Mouse (Mus musculus) gastrocnemius, postnatal 4 days (tissue): ENCODE measurements at regions not wholly inside any gene's neighbourhood (a gene's known extent, or its start where the extent isn't known, plus 50 kb on each side); places are given as distances from the start of the nearest gene placed in this dataset.

Experiments
- DNase-seq, 2 experiments: peaks; one replicate each; pipeline ENCODE4 v3.0.0; 2021 to 2022; ENCODE audit warnings: low spot score in 2 of 2, mixed read lengths in 2 of 2

DNA sequence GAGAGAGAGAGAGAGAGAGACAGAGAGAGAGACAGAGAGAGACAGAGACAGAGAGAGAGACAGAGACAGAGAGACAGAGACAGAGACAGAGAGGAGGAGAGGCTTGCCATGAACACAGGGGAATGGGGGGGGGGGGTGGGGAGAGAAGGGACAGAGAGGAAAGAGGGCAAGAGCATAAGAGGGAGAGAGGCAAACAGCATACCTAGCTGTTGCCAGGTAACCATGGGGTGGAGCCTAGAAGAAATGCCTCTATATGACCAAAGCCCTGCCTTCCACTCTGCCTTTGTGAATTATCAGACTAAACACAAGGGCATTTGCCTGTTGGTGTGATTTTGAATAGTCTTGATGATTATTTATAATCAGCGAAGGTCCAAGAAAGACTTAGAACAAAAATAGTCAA, 332.2 kb downstream of the Galc start:
- no peak for DNase-seq

DNA sequence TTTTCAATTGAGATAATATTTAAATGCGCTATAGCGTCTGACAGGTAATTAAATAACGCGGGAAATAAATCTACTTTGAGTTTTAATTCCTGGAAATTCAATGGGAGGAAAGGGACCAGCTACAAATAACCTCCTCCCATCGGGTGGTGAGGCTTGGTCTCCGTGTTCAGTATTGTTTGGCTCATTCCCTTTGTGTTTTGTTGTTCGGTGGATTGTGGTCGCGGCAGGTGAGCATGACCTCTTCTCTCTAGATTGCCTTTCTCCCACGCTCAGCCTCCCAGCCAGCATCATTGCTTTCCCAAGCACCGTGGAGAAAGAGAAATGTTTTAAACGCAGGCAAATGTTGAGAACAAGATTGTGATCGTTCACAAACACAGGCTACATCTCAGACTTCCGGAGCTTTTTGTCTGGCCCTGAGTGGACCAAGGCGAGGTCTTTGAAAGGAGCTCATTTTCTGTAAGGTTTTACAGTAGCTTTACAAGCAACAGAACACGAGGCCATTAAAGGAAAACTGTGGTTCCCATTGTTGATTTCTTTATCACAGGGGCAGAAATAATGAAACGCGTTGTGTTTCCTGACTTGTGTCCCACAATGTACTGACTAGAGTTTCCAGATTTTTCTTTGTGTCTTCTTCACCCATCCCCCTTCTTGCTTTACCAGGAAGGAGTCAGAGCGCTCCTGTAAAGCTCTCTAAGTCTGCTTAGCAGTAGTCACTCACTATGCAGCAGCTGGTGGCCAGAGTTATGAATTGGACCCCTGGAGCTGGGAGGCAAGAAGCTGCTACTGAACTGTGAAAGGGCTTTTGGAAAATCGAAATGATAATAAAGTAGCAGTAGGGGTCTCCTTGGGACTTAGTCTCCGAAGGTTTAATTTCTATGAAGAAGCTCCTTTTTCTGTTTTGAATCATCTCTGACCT, 337.7 kb downstream of the Galc start:
- DNase-seq = no peak

DNA sequence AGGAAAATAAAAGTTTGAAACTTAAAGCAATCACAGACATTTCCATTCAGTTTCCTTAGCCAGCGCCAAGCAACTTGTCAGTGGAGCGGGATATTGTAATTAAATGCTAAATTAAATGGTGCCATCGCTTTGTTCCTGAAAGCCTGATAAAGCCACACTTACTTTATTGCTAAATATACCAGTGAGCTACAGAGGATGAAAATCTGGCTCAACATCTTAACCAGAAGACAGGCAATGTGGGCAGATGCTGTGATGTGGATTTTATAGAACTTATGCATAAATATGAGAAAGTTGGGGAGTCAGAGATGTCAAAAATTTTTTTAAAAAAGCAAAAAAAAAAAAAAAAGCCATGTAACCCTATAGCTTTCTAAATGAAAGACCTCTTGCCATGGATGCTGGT, 340.8 kb downstream of the Galc start:
- no peak for DNase-seq

DNA sequence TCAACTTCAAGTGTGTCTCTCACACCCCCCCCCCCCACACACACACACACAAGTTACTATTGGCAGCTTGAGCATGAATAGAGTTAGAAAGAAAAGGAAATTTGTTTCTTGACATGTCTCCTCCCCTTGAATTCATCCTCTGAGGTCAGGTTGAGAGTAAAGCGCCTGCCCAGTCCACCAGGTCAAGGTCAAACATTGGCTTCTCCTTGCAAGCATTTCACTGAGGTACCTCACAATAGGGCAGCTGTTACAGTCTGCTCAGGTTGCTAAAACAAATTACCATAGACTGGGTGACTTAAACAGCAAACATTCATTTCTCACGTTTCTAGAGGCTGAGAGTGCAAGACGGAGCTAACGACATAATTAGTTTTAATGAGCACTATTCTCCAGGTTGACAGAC, 344.2 kb downstream of the Galc start:
- DNase-seq = no peak

DNA sequence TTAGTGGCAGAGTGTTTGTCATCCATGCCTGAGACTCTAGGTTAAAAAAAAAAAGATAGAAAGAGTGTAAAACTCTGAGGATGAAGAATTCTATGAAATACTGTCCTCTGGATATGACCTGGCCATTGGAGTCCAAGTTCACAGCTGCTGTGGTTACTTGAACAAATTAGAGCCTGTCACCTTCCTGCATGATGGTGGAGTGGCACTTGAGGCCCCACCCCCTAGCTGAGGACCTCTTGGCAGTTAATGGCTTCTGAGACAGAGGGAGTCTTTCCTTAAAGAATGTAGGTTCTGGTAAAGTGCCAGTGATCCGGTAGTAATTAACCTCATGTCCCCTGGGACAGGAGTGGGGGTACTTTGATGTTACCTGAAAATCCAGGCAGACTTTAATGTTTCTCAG, 346.5 kb downstream of the Galc start:
- no peak for DNase-seq

DNA sequence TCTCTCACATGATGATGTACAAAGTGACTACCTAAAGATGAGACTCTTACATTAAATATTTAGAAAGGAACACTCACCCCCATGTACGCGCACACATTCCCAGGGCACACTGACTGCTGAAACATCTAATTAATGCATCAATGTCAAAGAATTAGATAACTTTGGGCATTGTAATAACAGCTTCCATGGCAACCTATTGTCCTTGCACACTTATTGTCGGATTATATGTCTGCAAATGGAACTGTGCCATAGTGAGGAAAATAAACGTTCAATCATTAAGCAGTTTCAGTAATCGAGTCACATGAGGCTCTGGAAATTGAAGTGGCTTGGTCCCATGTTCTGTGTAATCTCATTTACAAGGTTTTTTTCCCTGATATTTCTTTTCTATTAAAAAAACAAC, 360.0 kb downstream of the Galc start:
- no peak for DNase-seq

DNA sequence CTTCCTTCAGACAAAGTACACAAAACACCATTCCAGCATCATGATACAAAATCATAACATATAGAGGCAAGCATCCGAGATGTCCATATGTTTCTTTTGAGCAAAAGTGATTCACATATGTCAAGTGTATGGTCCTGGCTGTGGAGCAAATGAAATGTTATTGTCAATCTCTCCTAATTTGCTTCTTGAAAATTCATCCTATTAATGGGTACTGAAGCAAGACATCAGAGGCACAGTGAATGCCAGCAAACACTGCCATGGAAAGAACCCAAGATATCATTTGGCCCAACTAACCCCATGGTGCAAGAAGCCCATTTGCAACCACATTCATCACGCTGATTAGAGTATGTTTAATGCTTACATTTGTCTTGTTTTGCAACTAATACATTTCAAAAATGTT, 361.1 kb downstream of the Galc start:
- DNase-seq = no peak

DNA sequence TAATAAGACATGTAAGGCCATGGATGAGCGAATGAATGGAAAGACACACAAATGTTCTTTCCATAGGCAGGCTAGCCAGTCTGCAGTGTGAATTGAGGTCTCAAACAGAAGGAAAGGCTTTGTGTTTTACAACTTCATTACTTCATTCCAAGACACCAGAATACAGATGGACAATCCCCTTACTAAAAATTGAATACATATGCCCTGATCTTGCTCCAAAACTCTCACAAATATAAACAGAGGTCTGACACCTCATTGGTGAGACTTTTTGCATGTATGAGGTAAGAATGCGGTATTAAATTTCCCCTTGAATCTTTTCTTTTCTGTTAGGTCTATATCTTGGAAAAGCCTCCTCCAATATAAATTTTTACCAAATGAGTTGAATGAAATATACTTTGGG, 363.3 kb downstream of the Galc start:
- no peak for DNase-seq

DNA sequence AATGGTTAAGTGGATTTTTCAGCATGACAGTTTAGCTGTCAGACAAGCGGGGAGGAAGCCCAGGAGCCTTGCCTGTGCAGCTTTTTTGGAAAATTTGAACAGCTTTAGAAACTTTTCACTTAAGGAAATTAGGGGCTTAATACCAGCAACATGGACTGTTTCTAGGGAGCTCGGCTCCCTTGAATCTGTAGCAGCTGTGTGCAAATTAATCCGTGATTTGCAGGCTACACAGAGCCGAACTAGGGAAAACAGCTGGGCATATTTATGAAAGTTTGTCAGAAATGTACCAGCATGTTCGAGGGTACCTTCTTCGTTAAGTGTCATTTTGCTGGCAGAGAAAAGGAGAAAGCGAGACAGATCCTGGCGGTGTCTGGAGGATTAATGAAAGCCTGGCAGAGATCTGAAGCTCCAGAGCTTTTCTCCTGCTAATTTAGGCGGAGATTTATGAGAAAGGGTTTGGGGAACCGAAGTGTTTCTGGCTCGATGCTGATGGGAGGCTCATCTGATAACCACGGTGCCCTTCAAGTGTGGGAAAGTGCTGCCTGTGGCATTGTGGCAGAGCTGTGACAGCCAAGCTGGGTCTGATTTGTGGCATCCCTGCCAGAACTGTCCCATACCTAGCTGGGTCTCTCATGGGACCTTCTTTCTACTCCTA, 370.3 kb downstream of the Galc start:
- no peak for DNase-seq

DNA sequence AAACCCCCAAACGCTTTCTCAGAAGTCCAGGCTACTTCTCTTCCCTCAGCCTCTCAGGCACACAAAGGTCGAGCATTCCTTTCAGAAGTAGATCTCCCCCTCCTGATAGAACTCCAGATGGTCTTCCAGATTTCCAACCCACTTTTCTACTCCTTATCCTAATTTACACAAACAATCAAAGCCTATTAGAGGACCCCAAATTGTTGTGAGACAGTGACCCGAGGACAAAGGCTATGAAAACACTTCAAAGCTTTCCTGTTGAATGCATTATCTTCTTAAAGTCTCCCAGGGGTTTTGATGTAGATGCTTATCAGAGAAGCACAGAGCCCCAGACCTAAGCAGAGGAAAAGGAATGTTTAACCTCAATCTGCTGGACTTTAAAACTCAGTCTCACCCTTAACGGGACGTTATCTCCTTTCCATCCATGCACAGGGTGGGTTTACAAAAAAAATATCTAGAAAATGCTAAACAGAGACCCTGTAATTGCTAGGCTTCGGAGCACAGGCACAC, 370.9 kb downstream of the Galc start:
- DNase-seq = no peak

DNA sequence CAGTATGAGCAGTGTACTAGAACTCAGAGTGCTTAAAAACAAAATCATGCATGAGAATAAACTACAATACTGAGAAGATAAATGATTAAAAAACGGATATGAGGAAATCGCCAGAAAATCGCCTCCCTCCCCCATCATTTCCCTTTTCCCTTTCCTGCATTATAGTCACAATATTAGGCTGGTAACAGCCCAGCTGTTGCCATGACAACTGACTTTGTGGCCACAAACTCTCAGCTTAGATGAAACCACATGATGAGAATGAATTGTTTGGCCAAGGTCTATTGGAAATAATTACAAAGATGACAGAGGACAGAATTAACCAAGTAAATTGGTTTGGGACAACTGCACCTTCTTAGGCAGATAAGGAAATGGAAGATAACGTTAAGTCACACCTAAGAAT, 376.8 kb downstream of the Galc start:
- no peak for DNase-seq

DNA sequence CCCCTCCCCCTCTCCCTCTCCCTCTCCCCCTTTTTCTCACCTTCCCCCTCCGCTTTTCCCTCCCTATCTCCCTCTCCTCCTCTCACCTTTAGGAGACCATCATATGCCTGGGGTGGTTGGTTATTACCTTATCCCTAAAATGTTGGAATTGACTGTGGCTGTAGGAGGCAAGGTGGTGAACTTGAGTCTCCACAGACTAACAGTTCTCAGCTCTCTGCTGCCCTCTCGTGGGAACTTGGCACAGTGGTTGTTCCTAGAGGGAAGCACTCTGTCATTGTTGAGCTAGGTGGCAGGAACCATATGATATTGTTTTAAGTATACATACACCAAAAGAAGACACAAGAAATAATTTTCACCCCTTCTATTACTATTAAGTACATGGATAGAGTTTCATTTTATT, 386.9 kb downstream of the Galc start:
- DNase-seq = peak; percentile 63 to 76

DNA sequence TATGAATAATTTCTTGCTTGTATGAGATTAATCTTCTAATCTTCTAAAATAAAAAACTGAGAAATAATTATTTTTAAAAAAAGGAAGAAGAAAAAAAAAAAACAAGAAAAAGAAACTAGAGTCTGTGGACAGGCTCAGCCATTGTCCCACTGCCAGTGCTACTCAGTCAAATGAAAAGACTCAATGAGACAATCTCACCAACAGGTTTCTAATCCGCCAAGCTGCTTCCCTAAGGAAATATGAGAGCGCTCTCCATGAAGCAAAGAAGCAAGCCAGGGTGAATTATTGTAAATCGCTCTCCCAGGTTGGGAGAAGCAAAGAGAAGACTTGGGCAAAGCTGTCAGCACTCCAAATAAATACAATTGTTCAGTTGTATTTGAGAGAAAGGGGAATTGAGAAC, 396.3 kb downstream of the Galc start:
- DNase-seq = no peak

DNA sequence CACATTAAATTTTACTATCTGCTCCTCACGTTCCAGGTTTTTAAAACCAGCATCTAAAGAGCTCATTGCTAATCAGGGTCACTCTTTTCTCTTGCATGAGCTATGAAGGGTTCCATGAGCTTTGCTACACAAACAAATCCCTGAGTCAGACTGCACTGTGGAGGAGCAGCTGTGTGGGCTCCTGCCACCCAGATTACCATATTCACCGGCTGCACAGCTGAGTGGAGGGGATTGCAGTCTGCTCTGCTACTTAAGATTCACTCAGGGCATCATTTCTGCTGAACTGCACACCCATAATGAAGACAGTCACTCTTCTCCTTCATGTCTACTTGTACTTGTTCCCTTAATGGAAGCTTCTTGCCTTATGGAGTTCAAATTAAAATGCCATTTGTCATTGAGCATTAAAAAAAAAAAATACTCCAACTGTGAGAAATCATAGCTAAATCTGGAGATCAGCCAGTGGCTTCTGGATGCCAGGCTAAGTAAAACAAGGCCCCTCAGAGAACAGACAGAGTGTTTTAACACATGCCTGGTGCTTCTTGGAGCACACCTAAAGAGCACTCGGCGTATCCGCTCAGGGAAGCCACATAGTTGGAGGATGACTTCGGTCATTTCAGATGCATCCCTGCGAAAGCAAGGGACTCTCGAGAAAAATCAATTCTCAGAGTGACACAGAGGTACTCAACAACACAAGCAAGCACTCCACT, 422.9 kb downstream of the Galc start:
- DNase-seq = no peak

DNA sequence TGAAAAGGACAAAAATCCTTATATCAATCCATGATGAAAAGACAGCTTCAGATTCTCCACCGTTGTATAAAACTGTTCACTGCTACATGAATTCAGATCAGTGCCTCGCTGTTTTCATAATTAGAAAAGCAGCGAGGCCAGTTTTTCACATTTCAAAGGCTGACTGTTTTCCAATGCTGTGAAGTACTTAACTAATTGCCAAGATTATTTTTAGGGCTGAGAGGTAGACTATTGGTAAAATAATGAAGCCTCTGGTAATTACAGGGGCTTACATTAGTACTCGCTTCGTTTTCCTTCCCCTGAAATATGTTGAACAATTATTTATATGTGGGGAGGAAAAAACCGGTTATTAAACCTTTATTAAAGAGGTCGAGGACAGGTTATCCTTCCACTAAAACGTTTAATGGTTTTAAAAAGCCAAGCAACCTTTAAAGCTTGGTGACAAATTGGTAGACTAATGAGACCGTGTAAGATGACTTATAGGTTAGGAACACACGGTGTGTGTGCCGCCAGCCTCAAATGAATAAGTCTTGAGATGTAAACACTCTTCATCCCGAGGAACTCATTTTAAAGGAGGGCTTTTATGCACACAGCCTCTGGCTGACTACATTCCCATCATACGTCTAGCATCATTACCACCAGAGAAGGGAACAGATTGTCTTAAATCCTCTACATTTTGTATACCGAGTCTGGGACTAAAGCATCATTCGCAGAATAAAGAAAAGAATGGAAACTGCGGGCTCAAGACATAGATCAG, 465.7 kb downstream of the Galc start:
- DNase-seq = no peak

DNA sequence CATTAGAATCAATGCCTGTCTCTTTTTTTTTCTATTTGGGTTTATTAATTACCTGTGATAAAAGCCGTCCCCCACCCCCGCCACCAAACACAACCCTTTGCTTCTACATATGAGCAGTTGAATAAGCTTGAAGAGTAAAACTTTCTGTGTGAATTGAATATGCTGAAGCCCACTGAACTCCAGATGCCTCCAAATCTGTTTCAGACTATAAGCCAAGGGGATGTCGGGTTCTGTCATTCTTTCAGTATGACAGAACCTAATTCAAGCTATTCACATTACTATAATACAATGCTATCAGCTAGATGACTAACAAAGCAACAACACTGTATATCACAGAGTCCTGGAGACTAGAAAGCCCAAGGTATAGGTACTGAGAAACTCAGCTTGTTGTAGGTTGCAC, 475.8 kb downstream of the Galc start:
- DNase-seq = no peak

DNA sequence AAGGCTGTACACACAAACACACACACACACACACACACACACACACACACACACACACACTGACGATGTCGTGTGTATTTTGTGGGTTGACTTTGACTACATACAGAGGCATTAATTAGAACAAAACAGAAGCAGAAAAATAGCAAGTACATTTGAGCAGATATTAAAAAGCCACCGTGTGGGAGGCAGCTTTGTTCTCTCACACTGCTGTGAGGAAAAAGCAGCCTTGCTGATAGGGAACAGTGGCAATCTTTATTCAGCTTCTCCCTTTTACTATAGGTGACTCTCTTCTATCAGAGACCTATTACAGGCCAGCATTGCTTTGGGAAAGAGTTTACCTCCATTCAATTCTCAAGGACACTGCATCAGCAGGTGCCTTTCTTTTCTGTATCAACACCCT, 500.1 kb downstream of the Galc start:
- no peak for DNase-seq

DNA sequence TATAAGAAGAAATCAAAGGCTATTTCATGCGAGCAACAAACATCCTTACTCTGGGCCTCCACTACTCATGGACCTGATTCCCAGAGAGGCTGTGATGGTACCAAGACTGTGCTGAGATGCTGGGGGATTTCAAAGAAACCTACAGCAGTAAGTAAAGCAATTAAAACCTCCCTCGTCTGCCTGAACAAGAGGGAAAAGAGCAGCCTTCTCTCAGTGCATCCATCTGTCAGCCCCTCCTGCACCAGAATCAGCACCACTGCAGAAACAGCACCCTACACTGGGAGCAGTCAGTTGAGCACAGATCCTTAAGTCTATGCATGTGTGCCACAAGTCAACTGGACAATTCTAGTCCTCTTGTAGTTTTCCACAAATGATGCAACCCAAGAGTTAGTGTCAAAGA, 500.6 kb downstream of the Galc start:
- DNase-seq = no peak

DNA sequence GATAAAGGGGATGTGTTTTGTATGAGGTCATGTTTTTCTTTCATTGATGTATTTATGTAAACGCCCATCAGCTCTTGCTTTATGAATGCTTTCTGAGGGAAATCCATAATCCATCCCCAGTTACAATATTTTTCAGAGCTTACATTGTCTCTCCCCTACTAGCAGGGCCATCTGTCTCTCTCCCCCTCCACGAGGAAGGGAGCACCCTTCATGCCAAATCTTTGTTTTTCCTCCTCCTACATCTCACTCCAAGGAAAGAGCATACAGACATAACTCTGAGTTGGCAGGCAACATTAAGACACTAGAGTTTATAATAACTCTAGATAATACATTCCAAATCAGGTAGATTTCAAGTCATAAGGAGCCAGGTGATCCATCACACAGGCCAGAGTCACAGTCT, 509.1 kb downstream of the Galc start:
- no peak for DNase-seq

DNA sequence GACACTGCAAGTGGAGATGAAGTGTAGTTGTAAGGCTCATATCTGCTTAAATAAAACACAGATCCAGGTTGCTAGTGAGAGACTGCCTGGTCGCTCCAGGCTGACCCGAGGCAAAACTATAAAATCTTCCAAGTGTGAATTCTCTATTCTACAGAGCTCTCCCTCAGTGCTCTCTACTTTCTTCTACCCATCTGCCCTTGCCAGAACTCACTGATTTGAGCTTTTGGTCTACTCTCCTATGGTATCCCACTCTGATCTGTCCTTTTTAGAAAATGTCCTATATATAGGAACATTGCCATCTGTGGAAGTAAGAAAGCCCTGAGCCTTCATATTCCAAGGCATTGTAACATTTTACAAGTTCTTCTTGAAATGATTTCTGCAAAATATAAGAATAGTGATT, 518.3 kb downstream of the Galc start:
- no peak for DNase-seq

DNA sequence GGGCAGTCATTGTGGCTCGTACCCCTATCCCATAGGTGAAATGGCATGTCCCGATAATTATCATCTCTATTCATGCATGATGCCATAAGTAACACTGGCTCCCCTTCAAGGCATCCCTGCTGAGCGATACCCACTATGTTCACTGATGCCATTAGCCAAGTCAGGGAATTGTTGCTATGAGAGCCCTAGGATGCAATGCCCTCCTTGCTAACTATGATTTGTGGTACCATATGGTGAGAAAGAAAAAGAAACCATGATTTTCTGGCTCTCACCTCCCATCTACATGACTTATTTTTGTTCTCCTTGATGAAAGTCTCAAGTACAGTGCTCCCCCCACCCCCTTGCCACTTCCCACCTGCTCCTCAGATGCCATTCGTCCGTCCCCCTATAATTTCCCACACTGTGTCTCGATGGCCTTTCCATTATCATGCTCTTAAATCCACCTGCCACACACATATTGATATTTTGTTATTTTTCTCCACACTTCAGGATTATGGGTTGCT, 527.1 kb downstream of the Galc start:
- DNase-seq = no peak
